Comparison of ENCODE assay signal across 23 mouse cellular contexts in genomic region chr11:113884962-113885361, GRCm38 (mm10).
A peak's percentile ranks its signal among the peaks of the same experiment; 100 is the strongest.
DNase-seq lines count a peak whose midpoint lies in the region; ATAC-seq lines count a peak whose summit lies in the region.
"Had no signal": no experiment of that assay in that cellular context is flagged by ENCODE, and none has a peak within 500 bp of the region (broad histone marks: within the 10 kb centered on the region; RNA-seq: fewer than 3 reads in every experiment).

No protein-coding gene starts in this region.

- no peaks in the 10 kb centered on the region for H3K4me1 ChIP-seq in hindbrain, embryonic 14.5 days (replicated peaks; ENCODE audit: control insufficient read depth, insufficient read depth, low read length)
- H3K4me1 ChIP-seq in hindbrain, embryonic 11.5 days (replicated peaks; ENCODE audit: control insufficient read depth, insufficient read depth, low read length), result no peaks in the 10 kb centered on the region
- peaks cover 18% of the 10 kb centered on the region for H3K4me1 ChIP-seq in neural tube, embryonic 14.5 days (ENCODE audit: control insufficient read depth, insufficient read depth, low read length)
- H3K4me1 ChIP-seq: forebrain, embryonic 12.5 days; heart, embryonic 10.5 days had no signal

- 65% methylated on average over 11 of the region's 11 CpGs for WGBS in hindbrain, embryonic 14.5 days
- 74% methylated on average over 11 of the region's 11 CpGs for WGBS in hindbrain, embryonic 11.5 days
- WGBS in neural tube, embryonic 14.5 days, result 22% methylated on average over 11 of the region's 11 CpGs

- no peaks in the 10 kb centered on the region for H3K9me3 ChIP-seq in hindbrain, embryonic 14.5 days (ENCODE audit: control insufficient read depth, low read length)
- no peaks in the 10 kb centered on the region for H3K9me3 ChIP-seq in hindbrain, embryonic 11.5 days (ENCODE audit: control insufficient read depth, low read length)
- no peaks in the 10 kb centered on the region for H3K9me3 ChIP-seq in neural tube, embryonic 14.5 days (ENCODE audit: control insufficient read depth, low read length)
- H3K9me3 ChIP-seq: embryonic facial prominence, embryonic 13.5 days; forebrain, embryonic 12.5 days; heart, embryonic 10.5 days had no signal

- DNase-seq in embryo, embryonic 11 days, result peak; percentile 17
- DNase-seq in embryo, embryonic 10 days (ENCODE audit: low spot score), result no peak
- DNase-seq in hindbrain, embryonic 14.5 days (ENCODE audit: low spot score), result no peak
- no peak for DNase-seq in hindbrain, embryonic 11.5 days (ENCODE audit: low spot score)
- peak; percentile 11 to 36 for DNase-seq in kidney, postnatal 4 days
- no peak for DNase-seq in kidney, adult 8-10 months
- DNase-seq in left cerebral cortex, adult 18-20 months (ENCODE audit: low spot score in 2 of 2), result no peak
- DNase-seq: adrenal gland, adult 8-10 months; B cell, adult 2 months; cerebellum, adult 11 months; cerebellum, adult 8-10 months; cerebellum, postnatal 14 days; forebrain, postnatal 0 days; gastrocnemius, postnatal 36 days; heart, adult 11 months; heart, postnatal 10 days; heart, postnatal 4 days had no signal

- H3K4me3 ChIP-seq in hindbrain, embryonic 14.5 days (replicated peaks; ENCODE audit: low read length), result no peak overlapping the region
- no peak overlapping the region for H3K4me3 ChIP-seq in hindbrain, embryonic 11.5 days (ENCODE audit: low read depth, low read length)
- H3K4me3 ChIP-seq in neural tube, embryonic 14.5 days (ENCODE audit: low read depth, low read length), result no peak overlapping the region
- H3K4me3 ChIP-seq: embryonic facial prominence, embryonic 13.5 days; forebrain, embryonic 12.5 days; heart, embryonic 10.5 days had no signal

- H3K4me2 ChIP-seq in hindbrain, embryonic 14.5 days (replicated peaks), result no peak overlapping the region
- H3K4me2 ChIP-seq in hindbrain, embryonic 11.5 days (replicated peaks; ENCODE audit: low read depth, low read length), result no peak overlapping the region
- H3K4me2 ChIP-seq in neural tube, embryonic 14.5 days (ENCODE audit: low read depth, low read length), result no peak overlapping the region
- H3K4me2 ChIP-seq: embryonic facial prominence, embryonic 13.5 days; forebrain, embryonic 12.5 days had no signal

- H3K27ac ChIP-seq in hindbrain, embryonic 14.5 days, result no peak overlapping the region
- no peak overlapping the region for H3K27ac ChIP-seq in hindbrain, embryonic 11.5 days (ENCODE audit: low read depth, low read length)
- no peak overlapping the region for H3K27ac ChIP-seq in neural tube, embryonic 14.5 days (ENCODE audit: low read depth, low read length)
- H3K27ac ChIP-seq: embryonic facial prominence, embryonic 13.5 days; forebrain, embryonic 12.5 days; heart, embryonic 10.5 days had no signal

- no peaks in the 10 kb centered on the region for H3K36me3 ChIP-seq in hindbrain, embryonic 14.5 days (replicated peaks; ENCODE audit: control insufficient read depth, insufficient read depth)
- H3K36me3 ChIP-seq in hindbrain, embryonic 11.5 days (ENCODE audit: control insufficient read depth, insufficient read depth, low read length), result no peaks in the 10 kb centered on the region
- H3K36me3 ChIP-seq in neural tube, embryonic 14.5 days (ENCODE audit: control insufficient read depth, insufficient read depth, low read length), result no peaks in the 10 kb centered on the region
- H3K36me3 ChIP-seq: embryonic facial prominence, embryonic 13.5 days; forebrain, embryonic 12.5 days; G1E; heart, embryonic 10.5 days had no signal

- 0 out of 2 replicates have a peak, but pooled peaks have one; percentile 60 for ATAC-seq in hindbrain, embryonic 14.5 days (ENCODE audit: low FRiP score)
- ATAC-seq in hindbrain, embryonic 11.5 days (ENCODE audit: low FRiP score), result no peak
- peak; percentile 73; the same call in 1 of the 2 replicates for ATAC-seq in neural tube, embryonic 14.5 days (ENCODE audit: low read depth)
- ATAC-seq: CD4-positive, CD25-positive, alpha-beta regulatory T cell, adult 4 months; forebrain, postnatal 0 days had no signal

- H3K27me3 ChIP-seq in hindbrain, embryonic 14.5 days (ENCODE audit: control insufficient read depth, insufficient read depth, low read length), result no peaks in the 10 kb centered on the region
- no peaks in the 10 kb centered on the region for H3K27me3 ChIP-seq in hindbrain, embryonic 11.5 days (ENCODE audit: control insufficient read depth, insufficient read depth, low read length)
- H3K27me3 ChIP-seq in neural tube, embryonic 14.5 days (ENCODE audit: control insufficient read depth, insufficient read depth, low read length), result no peaks in the 10 kb centered on the region
- H3K27me3 ChIP-seq: embryonic facial prominence, embryonic 13.5 days; forebrain, embryonic 12.5 days had no signal

- no peak overlapping the region for H3K9ac ChIP-seq in hindbrain, embryonic 14.5 days
- H3K9ac ChIP-seq in hindbrain, embryonic 11.5 days (ENCODE audit: low read depth, low read length), result no peak overlapping the region
- H3K9ac ChIP-seq in neural tube, embryonic 14.5 days (replicated peaks; ENCODE audit: low read depth, low read length), result no peak overlapping the region
- H3K9ac ChIP-seq: embryonic facial prominence, embryonic 13.5 days; forebrain, embryonic 12.5 days; forebrain, postnatal 0 days had no signal

Comparison
In these comparisons a context has a peak if more than half of its experiments do, and no peak if none do; other contexts are left out.
1. DNase-seq: peak in embryo, embryonic 11 days (single experiment) and kidney, postnatal 4 days (2 of 2); none in embryo, embryonic 10 days (single experiment), hindbrain, embryonic 14.5 days (single experiment), hindbrain, embryonic 11.5 days (single experiment), kidney, adult 8-10 months (0 of 2) and left cerebral cortex, adult 18-20 months (0 of 2).